Mouse (Mus musculus) testis, adult 2 months (tissue): Measurements from ENCODE around the gene Eddm3b.

Source experiments
- CTCF ChIP-seq: fragments of 200-500 bp; IDR thresholded peaks from 2 replicates; pipeline ENCODE4 v1.5.1; 2012; ENCODE audit warnings: low read depth, mild to moderate bottlenecking, inconsistent platforms, low read length, moderate library complexity; ENCODE audit not compliant: control insufficient read depth, insufficient read depth, insufficient replicate concordance
- POLR2A ChIP-seq: fragments of 200-500 bp; IDR thresholded peaks from 2 replicates; pipeline ENCODE4 v1.6.1; 2012; ENCODE audit warnings: low read depth, mild to moderate bottlenecking, inconsistent platforms, low read length, moderate library complexity; ENCODE audit not compliant: control insufficient read depth

- TF ChIP-seq CTCF: no peak
- TF ChIP-seq POLR2A: no peak
Observed at GRCm38 (mm10) chr14:51093496-51093895, 20.7 kb upstream of the Eddm3b start.
